Mouse (Mus musculus) heart, embryonic 15.5 days (tissue): ENCODE data around the gene Vps13c. TPM values are rescaled to one million over a fixed set of nuclear protein-coding genes. Genes with fewer than 3 reads are reported as not detected.

Experiments used
- ATAC-seq: fragments of 200-750 bp; cut with Nextera tagmentation; replicated peaks from 2 replicates; pipeline ENCODE4 v1.8.0; 2017; ENCODE audit warnings: low read depth, moderate TSS enrichment; ENCODE audit not compliant: insufficient number of reproducible peaks, insufficient read depth, low FRiP score
- H3K27ac ChIP-seq: fragments of 300-500 bp; sonication (generic); 2 replicates; pipeline ENCODE4 v1.5.1; 2015; ENCODE audit warnings: mild to moderate bottlenecking, inconsistent platforms
- H3K27me3 ChIP-seq: fragments of 300-500 bp; sonication (generic); 2 replicates; pipeline ENCODE4 v1.6.1; 2015; ENCODE audit warnings: inconsistent platforms
- H3K36me3 ChIP-seq: fragments of 300-500 bp; sonication (generic); 2 replicates; pipeline ENCODE4 v1.6.1; 2015; ENCODE audit warnings: mild to moderate bottlenecking, inconsistent platforms
- H3K4me1 ChIP-seq: fragments of 300-500 bp; sonication (generic); replicated peaks from 2 replicates; pipeline ENCODE4 v1.6.1; 2015; ENCODE audit warnings: inconsistent platforms
- H3K4me2 ChIP-seq: fragments of 300-500 bp; sonication (generic); 2 replicates; pipeline ENCODE4 v1.6.1; 2015; ENCODE audit warnings: inconsistent platforms, mild to moderate bottlenecking, moderate library complexity
- H3K4me3 ChIP-seq: fragments of 300-500 bp; sonication (generic); 2 replicates; pipeline ENCODE4 v1.5.1; 2015; ENCODE audit warnings: mild to moderate bottlenecking, inconsistent platforms
- H3K9ac ChIP-seq: fragments of 300-500 bp; sonication (generic); 2 replicates; pipeline ENCODE4 v1.6.1; 2015; ENCODE audit warnings: mild to moderate bottlenecking, inconsistent platforms
- H3K9me3 ChIP-seq: fragments of 300-500 bp; sonication (generic); replicated peaks from 2 replicates; pipeline ENCODE4 v1.6.1; 2016; ENCODE audit warnings: inconsistent platforms
- WGBS: fragments of 180-500 bp; shearing (Covaris S2); methylation state at CpG from one replicate; pipeline ENCODE4 v1.1.7; 2015; ENCODE audit warnings: mixed read lengths; 5-methylcytosine and 5-hydroxymethylcytosine counted together
- polyA plus RNA-seq: library from polyadenylated mRNA; unstranded; fragments of >200 nt; fragmentation: Nextera tagmentation; extraction: Ambion mirVana; gene quantifications from 2 replicates; pipeline ENCODE4 v1.2.1, GENCODE M21; 2015

The Vps13c gene
- polyA plus RNA-seq, 1 experiment from 2014 or later, result 4.7 TPM

GRCm38 (mm10) chr9:68033771-68034170 is 193.6 kb downstream of the Vps13c start:
- ATAC-seq, result no peak
- Histone ChIP-seq H3K4me1 (peaks cover 3% of the 10 kb centered on the region; the same call in 1 of the 2 replicates), H3K4me2 (no peak overlapping the region), H3K27ac (no peak overlapping the region), H3K9ac (no peak overlapping the region), H3K9me3 (no peaks in the 10 kb centered on the region), H3K4me3 (no peak overlapping the region), H3K36me3 (no peaks in the 10 kb centered on the region), H3K27me3 (no peaks in the 10 kb centered on the region)
- WGBS, result 56% methylated on average over 5 of the region's 5 CpGs

Other genes starting within 250 kb of the Vps13c start
- 1.1 TPM in 2 replicates for gene C2cd4b, start 81.0 kb upstream of the Vps13c start, polyA plus RNA-seq
- gene C2cd4a, start 8.1 kb upstream of the Vps13c start, polyA plus RNA-seq, result 0.09 TPM in 1 of 2 replicates, not detected in the other